Mouse (Mus musculus): ENCODE data around the gene Sppl2b. TPM values are rescaled to one million over a fixed set of nuclear protein-coding genes. Genes with fewer than 3 reads are reported as not detected.

The Sppl2b gene
- 70.4 and 75.6 TPM in 2 replicates for polyA plus RNA-seq (2015; fragmentation: Nextera tagmentation; extraction: Ambion mirVana)

GRCm38 (mm10) chr10:80854913-80855748 is at the start of gene Sppl2b, which contains the start of gene Lsm7:
Gene Sppl2b (plus strand): TSS chr10:80855275.
Gene Lsm7 (minus strand): TSS chr10:80855209.

GRCm38 (mm10) chr10:80813366-80813765 is 41.7 kb upstream of the Sppl2b start, which contains the start of gene Jsrp1:
Gene Jsrp1 (minus strand): TSS chr10:80813498.

GRCm38 (mm10) chr10:80826151-80827062 is 28.7 kb upstream of the Sppl2b start, which contains the start of gene Oaz1:
Gene Oaz1 (plus strand): TSS chr10:80826656.

GRCm38 (mm10) chr10:80843931-80844547 is 11.0 kb upstream of the Sppl2b start, which contains the start of gene Lingo3:
Gene Lingo3 (minus strand): TSS chr10:80844039.

GRCm38 (mm10) chr10:80871581-80871980 is 16.5 kb downstream of the Sppl2b start, which contains the start of gene Tmprss9:
Gene Tmprss9 (plus strand): TSS chr10:80871848.

GRCm38 (mm10) chr10:80900318-80901247 is 45.5 kb downstream of the Sppl2b start, which contains the start of gene Timm13:
Gene Timm13 (minus strand): TSS chr10:80900969.

GRCm38 (mm10) chr10:80917779-80918434 is 62.8 kb downstream of the Sppl2b start, which contains the start of gene Lmnb2:
Gene Lmnb2 (minus strand): TSS chr10:80918245.

MicroRNA genes within 50 kb of the gene (microRNA counts, 519-probe panel; counts per million panel counts)
- 88.3 counts per million for microRNA mmu-miR-1982

Other genes with a start within 250 kb of the Sppl2b start
- gene Gm49322, start 249.3 kb upstream of the Sppl2b start, polyA plus RNA-seq (2015; fragmentation: Nextera tagmentation; extraction: Ambion mirVana), result 0.82 and 1.6 TPM in 2 replicates
- 67.7 and 75.0 TPM in 2 replicates for gene Csnk1g2, start 232.4 kb upstream of the Sppl2b start, polyA plus RNA-seq (2015; fragmentation: Nextera tagmentation; extraction: Ambion mirVana)
- 16.3 and 18.7 TPM in 2 replicates for gene Btbd2, start 198.2 kb upstream of the Sppl2b start, polyA plus RNA-seq (2015; fragmentation: Nextera tagmentation; extraction: Ambion mirVana)
- 108 and 112 TPM in 2 replicates for gene Mknk2, start 177.2 kb upstream of the Sppl2b start, polyA plus RNA-seq (2015; fragmentation: Nextera tagmentation; extraction: Ambion mirVana)
- 27.5 and 34.4 TPM in 2 replicates for gene Mob3a, start 153.3 kb upstream of the Sppl2b start, polyA plus RNA-seq (2015; fragmentation: Nextera tagmentation; extraction: Ambion mirVana)
- 12.1 and 16.9 TPM in 2 replicates for gene Izumo4, start 153.1 kb upstream of the Sppl2b start, polyA plus RNA-seq (2015; fragmentation: Nextera tagmentation; extraction: Ambion mirVana)
- 24.1 and 30.9 TPM in 2 replicates for gene Ap3d1, start 113.0 kb upstream of the Sppl2b start, polyA plus RNA-seq (2015; fragmentation: Nextera tagmentation; extraction: Ambion mirVana)
- gene Dot1l, start 100.1 kb upstream of the Sppl2b start, polyA plus RNA-seq (2015; fragmentation: Nextera tagmentation; extraction: Ambion mirVana), result 10.4 and 11.4 TPM in 2 replicates
- gene Sf3a2, start 57.1 kb upstream of the Sppl2b start, polyA plus RNA-seq (2015; fragmentation: Nextera tagmentation; extraction: Ambion mirVana), result 43.1 and 44.2 TPM in 2 replicates
- gene Plekhj1, start 56.6 kb upstream of the Sppl2b start, polyA plus RNA-seq (2015; fragmentation: Nextera tagmentation; extraction: Ambion mirVana), result 91.0 and 101 TPM in 2 replicates
- 0.07 TPM in 1 of 2 replicates, not detected in the other for gene Amh, start 50.0 kb upstream of the Sppl2b start, polyA plus RNA-seq (2015; fragmentation: Nextera tagmentation; extraction: Ambion mirVana)
- 0.13 and 0.29 TPM in 2 replicates for gene Jsrp1, start 41.8 kb upstream of the Sppl2b start, polyA plus RNA-seq (2015; fragmentation: Nextera tagmentation; extraction: Ambion mirVana)
- gene Oaz1, start 28.6 kb upstream of the Sppl2b start, polyA plus RNA-seq (2015; fragmentation: Nextera tagmentation; extraction: Ambion mirVana), result 1,694 and 1,746 TPM in 2 replicates
- 0.24 TPM in 1 of 2 replicates, not detected in the other for gene Lingo3, start 11.2 kb upstream of the Sppl2b start, polyA plus RNA-seq (2015; fragmentation: Nextera tagmentation; extraction: Ambion mirVana)
- gene Lsm7, start 66 bp upstream of the Sppl2b start, polyA plus RNA-seq (2015; fragmentation: Nextera tagmentation; extraction: Ambion mirVana), result 245 and 270 TPM in 2 replicates
- 0.08 TPM in 1 of 2 replicates, not detected in the other for gene Tmprss9, start 16.6 kb downstream of the Sppl2b start, polyA plus RNA-seq (2015; fragmentation: Nextera tagmentation; extraction: Ambion mirVana)
- gene Timm13, start 45.7 kb downstream of the Sppl2b start, polyA plus RNA-seq (2015; fragmentation: Nextera tagmentation; extraction: Ambion mirVana), result 233 and 235 TPM in 2 replicates
- 10.5 and 12.7 TPM in 2 replicates for gene Lmnb2, start 63.0 kb downstream of the Sppl2b start, polyA plus RNA-seq (2015; fragmentation: Nextera tagmentation; extraction: Ambion mirVana)
- gene Gadd45b, start 74.8 kb downstream of the Sppl2b start, polyA plus RNA-seq (2015; fragmentation: Nextera tagmentation; extraction: Ambion mirVana), result 10.3 and 11.5 TPM in 2 replicates
- gene Gng7, start 159.7 kb downstream of the Sppl2b start, polyA plus RNA-seq (2015; fragmentation: Nextera tagmentation; extraction: Ambion mirVana), result 0.67 and 0.95 TPM in 2 replicates
- gene Diras1, start 170.4 kb downstream of the Sppl2b start, polyA plus RNA-seq (2015; fragmentation: Nextera tagmentation; extraction: Ambion mirVana), result not detected in 2 replicates
- 5.5 and 7.1 TPM in 2 replicates for gene Slc39a3, start 182.2 kb downstream of the Sppl2b start, polyA plus RNA-seq (2015; fragmentation: Nextera tagmentation; extraction: Ambion mirVana)
- gene Sgta, start 204.9 kb downstream of the Sppl2b start, polyA plus RNA-seq (2015; fragmentation: Nextera tagmentation; extraction: Ambion mirVana), result 54.6 and 63.6 TPM in 2 replicates
- 19.3 and 20.4 TPM in 2 replicates for gene Thop1, start 214.8 kb downstream of the Sppl2b start, polyA plus RNA-seq (2015; fragmentation: Nextera tagmentation; extraction: Ambion mirVana)
- gene Creb3l3, start 243.6 kb downstream of the Sppl2b start, polyA plus RNA-seq (2015; fragmentation: Nextera tagmentation; extraction: Ambion mirVana), result 0.30 and 0.38 TPM in 2 replicates

All from spleen, postnatal 0 days (tissue).